Mouse (Mus musculus) C2C12 (cell line): ENCODE measurements around the gene Akap2.

Source experiments
- CEBPB ChIP-seq: IDR thresholded peaks from one replicate; pipeline ENCODE4 v1.6.1; 2011; ENCODE audit warnings: low read depth, mild to moderate bottlenecking, control low read depth, moderate library complexity
- CTCF ChIP-seq: IDR thresholded peaks from one replicate; pipeline ENCODE4 v1.5.1; 2011; ENCODE audit not compliant: control insufficient read depth, insufficient read depth, insufficient read length
- MAX ChIP-seq: IDR thresholded peaks from one replicate; pipeline ENCODE4 v1.6.1; 2011; ENCODE audit warnings: mild to moderate bottlenecking, control low read depth
- MYOG ChIP-seq: IDR thresholded peaks from one replicate; pipeline ENCODE4 v1.6.1; 2011; ENCODE audit not compliant: control insufficient read depth, insufficient read length; ENCODE audit errors: extremely low read depth
- USF1 ChIP-seq: IDR thresholded peaks from one replicate; pipeline ENCODE4 v1.6.1; 2011; ENCODE audit warnings: low read depth, mild to moderate bottlenecking, control low read depth, moderate library complexity

- TF ChIP-seq CTCF (no peak), USF1 (no peak), MAX (no peak), CEBPB (no peak), MYOG (no peak)
Measured at GRCm38 (mm10) chr4:57775582-57775981, 58.1 kb downstream of the Akap2 start.
